Mouse (Mus musculus) mouse embryonic stem cell (cell line): ENCODE measurements at regions not wholly inside any gene's neighbourhood (a gene's known extent, or its start where the extent isn't known, plus 50 kb on each side); places are given as distances from the start of the nearest gene placed in this dataset.

ENCODE experiments used
- in situ Hi-C, 2 experiments: fragments of 300-500 bp; cut with MboI; formaldehyde crosslinking; loops; 1 replicate in 1 of 2; 3 replicates in 1 of 2; pipeline ENCODE4 v1.14.3; 2019 to 2020; ENCODE audit warnings: low sequenced_read_pairs in 2 of 2, low pct_unique_long_range_greater_than_20kb in 1 of 2, mixed read lengths in 1 of 2; ENCODE audit not compliant: unreplicated experiment in 1 of 2

- in situ Hi-C loops: loop anchor here in 1 of 2 experiments (10.0 kb wide), 1 partner anchor 224 kb away; no protein-coding TSS in a partner anchor
Measured at GRCm38 (mm10) chr5:64590747-64591146, 212.4 kb upstream of the Klf3 start.

DNA sequence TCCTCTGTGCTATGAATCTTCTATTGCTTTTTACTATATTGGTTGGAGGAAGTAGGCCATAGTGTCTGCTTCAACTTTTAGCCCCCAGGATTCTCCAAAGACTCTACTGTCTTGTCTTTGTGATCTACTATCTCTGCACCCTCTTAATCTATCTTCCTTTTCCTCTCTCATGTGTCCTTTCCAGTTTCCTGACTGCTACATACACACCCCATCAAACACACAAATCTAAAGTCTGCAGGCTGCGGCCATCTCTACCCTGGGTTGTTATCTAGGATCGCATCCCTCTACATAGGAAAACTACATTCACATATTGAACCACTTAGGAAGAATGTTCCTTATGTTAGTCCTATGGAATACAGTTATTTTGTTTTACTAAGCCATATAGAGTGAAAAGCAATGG, 211.4 kb upstream of the Klf3 start:
- in situ Hi-C loops: loop anchor here in 1 of 2 experiments (10.0 kb wide), 1 partner anchor 223 kb away; no protein-coding TSS in a partner anchor

- in situ Hi-C loops: loop anchor here in 1 of 2 experiments (10.0 kb wide), 1 partner anchor 220 kb away; no protein-coding TSS in a partner anchor
Measured at GRCm38 (mm10) chr5:64595220-64595619, 208.0 kb upstream of the Klf3 start.

GRCm38 (mm10) chr5:64595751-64596344, 207.3 kb upstream of the Klf3 start:
- in situ Hi-C loops: loop anchor here in 1 of 2 experiments (10.0 kb wide), 1 partner anchor 219 kb away; no protein-coding TSS in a partner anchor

DNA sequence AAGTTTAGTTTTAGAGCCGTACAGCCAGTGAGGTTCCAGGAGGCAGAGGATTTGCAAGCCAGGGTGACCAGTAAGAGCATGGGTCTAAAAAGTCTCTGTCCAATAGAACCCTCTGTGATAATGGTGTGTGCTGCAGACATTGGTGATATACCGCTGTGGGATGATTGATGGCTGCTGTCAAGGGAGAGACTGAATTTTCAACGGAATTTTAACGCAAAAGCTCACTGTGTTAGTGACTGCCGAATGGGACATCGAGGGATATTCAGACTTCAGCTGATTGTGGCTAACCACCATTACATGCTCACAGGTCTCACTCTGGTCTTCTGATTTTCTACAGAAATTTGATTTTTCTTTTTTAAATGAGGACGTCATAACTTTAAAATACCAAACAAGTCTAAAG, 206.2 kb upstream of the Klf3 start:
- in situ Hi-C loops: loop anchor here in 1 of 2 experiments (10.0 kb wide), 1 partner anchor 218 kb away; no protein-coding TSS in a partner anchor

- in situ Hi-C loops: loop anchor here in 1 of 2 experiments (10.0 kb wide), 1 partner anchor 217 kb away; no protein-coding TSS in a partner anchor
Measured at GRCm38 (mm10) chr5:64597451-64597850, 205.7 kb upstream of the Klf3 start.

- in situ Hi-C loops: loop anchor here in 1 of 2 experiments (10.0 kb wide), 1 partner anchor 216 kb away; no protein-coding TSS in a partner anchor
Measured at GRCm38 (mm10) chr5:64598606-64599005, 204.6 kb upstream of the Klf3 start.

DNA sequence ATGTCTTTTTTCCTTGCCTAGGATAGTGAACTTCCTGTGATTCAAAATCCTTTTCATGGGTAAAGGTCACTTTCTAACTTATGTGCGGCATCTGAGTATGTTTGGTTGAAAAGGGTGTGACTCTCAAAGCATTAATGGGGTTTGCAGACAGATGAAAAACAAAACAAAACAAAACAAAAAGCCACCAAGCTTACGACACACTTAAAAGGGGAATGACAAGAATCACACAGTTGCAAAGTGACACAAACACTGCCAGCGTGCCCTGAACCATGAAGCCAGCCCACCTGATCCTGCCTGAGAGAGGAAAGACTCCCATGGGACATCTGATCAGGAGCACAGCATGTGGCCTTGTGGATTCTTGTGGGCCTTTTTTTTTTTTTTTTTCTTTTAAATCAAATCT, 204.2 kb upstream of the Klf3 start:
- in situ Hi-C loops: loop anchor here in 1 of 2 experiments (10.0 kb wide), 1 partner anchor 216 kb away; no protein-coding TSS in a partner anchor

GRCm38 (mm10) chr5:64599865-64600288, 203.3 kb upstream of the Klf3 start:
- in situ Hi-C loops: loop anchor here in 1 of 2 experiments (10.0 kb wide), 1 partner anchor 215 kb away; no protein-coding TSS in a partner anchor

GRCm38 (mm10) chr5:64600392-64600791, 202.8 kb upstream of the Klf3 start:
- in situ Hi-C loops: no loop called here

- in situ Hi-C loops: no loop called here
Measured at GRCm38 (mm10) chr5:64600811-64601210, 202.4 kb upstream of the Klf3 start.

DNA sequence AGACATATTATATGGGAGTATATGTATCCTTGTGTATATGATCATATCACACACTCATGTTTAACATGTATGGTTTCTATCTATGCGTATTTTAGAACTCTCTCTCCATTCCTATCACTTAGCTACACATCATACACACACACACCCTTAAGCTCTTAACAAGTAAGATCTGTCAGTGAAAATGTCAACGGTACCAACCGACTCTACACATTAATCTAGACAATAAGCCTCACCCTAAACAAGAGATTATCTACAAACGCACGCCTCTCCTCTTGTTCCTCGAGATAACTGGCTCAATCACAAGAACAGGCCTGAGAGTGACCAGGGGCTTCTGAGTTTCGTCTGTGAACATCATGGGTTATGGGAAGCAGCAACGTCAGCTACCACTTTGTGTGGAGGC, 201.9 kb upstream of the Klf3 start:
- in situ Hi-C loops: no loop called here

DNA sequence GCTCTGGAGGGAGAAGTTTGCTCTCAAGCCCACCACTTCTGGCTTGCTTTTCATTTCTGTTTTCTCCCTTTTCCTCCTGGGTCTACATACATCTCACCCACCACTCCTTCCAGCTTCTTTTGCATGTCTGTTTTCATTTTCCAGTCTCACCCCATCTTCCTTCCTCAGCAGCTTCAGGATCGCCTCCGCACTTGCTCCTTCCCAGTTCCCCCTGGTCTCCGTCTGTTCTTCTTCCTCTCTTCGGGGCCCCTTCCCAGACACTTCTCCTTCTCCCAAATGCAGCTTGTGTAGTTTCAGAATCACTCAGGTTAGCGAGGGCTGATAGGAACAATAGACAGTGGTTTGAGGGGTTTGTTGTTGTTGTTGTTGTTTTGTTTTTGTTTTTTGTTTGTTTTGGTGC, 201.4 kb upstream of the Klf3 start:
- in situ Hi-C loops: no loop called here

GRCm38 (mm10) chr5:64602356-64602936, 200.7 kb upstream of the Klf3 start:
- in situ Hi-C loops: no loop called here

DNA sequence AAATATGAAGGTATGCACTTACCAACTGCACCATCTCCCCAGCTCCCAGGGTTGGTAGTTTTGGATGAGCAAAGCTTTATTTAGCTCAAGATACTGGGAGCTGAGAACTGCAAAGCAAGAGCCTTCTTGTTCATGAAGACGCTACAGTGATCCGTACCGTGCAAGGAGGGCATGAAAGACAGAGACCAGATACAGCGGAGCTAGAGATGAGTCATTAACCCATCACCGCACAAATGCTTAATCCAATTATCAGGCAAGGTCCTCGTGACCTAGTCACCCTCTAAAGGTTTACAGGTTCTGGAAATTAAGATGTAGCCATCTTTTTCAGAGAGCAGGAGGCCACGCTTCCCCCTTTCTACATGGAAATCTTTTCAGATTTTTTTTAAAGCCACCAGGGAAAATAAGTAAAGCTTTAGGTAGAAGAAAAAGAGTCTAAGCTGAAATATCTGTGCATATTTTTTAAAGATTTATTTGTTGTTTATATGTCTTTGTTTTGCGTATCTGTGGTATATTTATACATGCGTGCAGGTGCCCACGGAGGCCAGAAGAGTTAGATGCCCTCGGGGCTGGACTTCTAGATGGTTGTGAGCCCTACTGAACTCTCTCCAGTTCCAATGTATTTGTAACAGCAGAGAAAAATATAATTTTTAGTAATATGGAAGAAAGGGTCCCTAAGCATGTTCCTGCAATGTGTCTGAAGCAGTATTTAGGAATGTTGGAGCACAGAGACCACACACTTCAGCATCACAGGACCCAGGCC, 200.0 kb upstream of the Klf3 start:
- in situ Hi-C loops: no loop called here

- in situ Hi-C loops: no loop called here
Measured at GRCm38 (mm10) chr5:64605171-64605570, 198.0 kb upstream of the Klf3 start.

GRCm38 (mm10) chr5:64605991-64606390, 197.2 kb upstream of the Klf3 start:
- in situ Hi-C loops: no loop called here

DNA sequence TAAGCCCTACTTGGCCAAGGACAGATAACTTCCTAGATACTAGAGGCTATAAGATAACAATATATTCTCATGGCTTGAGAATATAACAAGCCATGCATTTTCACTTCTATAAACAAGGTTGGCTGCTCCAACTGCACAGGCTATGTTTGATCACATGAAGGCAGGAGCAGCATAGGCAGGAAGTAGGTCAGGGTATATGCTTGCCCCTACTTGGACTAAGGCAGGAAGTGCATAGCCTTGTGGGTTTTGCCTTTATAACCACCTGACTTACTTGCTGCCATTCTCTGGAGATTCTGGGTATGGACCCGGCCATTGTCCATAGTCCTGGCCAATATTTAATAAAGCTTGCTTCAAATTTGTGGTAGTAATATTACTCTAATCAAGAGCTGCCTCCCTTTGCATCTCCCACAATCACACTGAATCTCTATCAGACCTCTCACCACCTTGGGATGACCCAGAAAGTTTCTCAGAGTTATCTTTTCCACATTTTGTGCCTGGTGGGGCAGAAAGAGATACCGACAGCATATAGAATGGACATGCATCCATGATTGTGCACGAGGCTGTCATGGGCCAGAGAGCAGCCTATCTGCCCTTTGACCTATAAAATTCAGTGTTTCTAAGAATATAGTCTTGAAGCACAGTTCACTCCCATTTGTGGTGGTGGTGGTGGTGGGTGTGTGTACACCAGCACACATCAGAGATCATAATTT, 193.7 kb upstream of the Klf3 start:
- in situ Hi-C loops: no loop called here
